Mouse (Mus musculus): ENCODE results near the gene Gm5926. TPM values are rescaled to one million over a fixed set of nuclear protein-coding genes. Genes with fewer than 3 reads are reported as not detected.
"Not testable (repeated sequence)": the region's sequence is repeated elsewhere in the genome, so short reads cannot be mapped to it uniquely, and the experiment has no call there.

Gm5926 gene
- total RNA-seq (2015) (not detected in 2 replicates), total RNA-seq (2017) (not detected in 2 replicates)

- ATAC-seq (replicated peaks; ENCODE audit: poor library complexity): not testable (repeated sequence)
Measured at GRCm38 (mm10) chrX:32650416-32650815, at the start of gene Gm5926. Gene Gm5926, plus strand, starts transcription at chrX:32650716.

DNA sequence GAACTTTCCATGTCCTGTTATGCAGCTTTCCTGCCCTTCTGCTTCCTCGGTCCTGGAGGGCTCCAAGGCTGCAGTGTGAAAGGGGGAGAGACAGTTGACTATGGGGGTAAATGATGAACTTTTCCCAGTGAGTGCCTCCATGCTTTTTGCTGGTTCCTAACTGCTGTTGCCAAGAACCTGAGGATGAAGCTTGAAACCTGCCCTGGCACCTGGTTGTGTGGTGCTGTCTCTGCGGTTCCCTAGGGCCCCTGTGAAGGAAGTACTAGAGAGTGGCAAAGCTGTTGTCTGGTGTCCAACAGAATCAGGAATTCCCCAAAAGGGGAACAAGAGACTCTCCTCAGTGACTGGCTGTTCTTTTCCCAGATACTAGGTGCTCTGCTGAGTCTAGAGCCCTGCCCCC is 49.5 kb upstream of the Gm5926 start:
- not testable (repeated sequence) for ATAC-seq (replicated peaks; ENCODE audit: poor library complexity)

DNA sequence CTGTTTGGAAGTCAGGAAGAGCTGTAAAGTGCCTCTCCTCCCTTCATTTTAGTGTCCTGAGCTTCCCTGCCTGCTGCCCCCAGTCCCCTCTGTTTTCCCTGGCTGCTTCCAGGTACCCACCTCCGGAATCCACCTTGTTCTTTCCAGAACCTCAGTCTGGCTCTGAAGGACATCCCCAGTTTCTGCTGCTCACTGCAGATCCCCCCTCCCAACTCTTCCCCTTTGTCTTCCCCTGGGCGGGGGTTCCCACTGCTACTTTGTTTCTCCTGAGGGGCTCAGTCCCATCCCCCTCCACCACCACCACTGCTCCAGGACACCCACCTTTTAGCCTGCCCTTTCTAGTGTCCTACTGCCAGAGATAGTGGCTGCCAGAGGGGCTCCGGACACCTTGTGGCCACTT is 49.1 kb upstream of the Gm5926 start:
- ATAC-seq (replicated peaks; ENCODE audit: poor library complexity): not testable (repeated sequence)

Other genes starting within 250 kb of the Gm5926 start
- not detected in 2 replicates for gene Btbd35f1, start 90.7 kb upstream of the Gm5926 start, total RNA-seq (2015)
- gene Btbd35f1, start 90.7 kb upstream of the Gm5926 start, total RNA-seq (2017): not detected in 2 replicates
- not detected in 2 replicates for gene Btbd35f21, start 75.4 kb downstream of the Gm5926 start, total RNA-seq (2015)
- gene Btbd35f21, start 75.4 kb downstream of the Gm5926 start, total RNA-seq (2017): not detected in 2 replicates
- not detected in 2 replicates for gene Btbd35f30, start 243.9 kb downstream of the Gm5926 start, total RNA-seq (2015)
- not detected in 2 replicates for gene Btbd35f30, start 243.9 kb downstream of the Gm5926 start, total RNA-seq (2017)